In the genomic region with DNA sequence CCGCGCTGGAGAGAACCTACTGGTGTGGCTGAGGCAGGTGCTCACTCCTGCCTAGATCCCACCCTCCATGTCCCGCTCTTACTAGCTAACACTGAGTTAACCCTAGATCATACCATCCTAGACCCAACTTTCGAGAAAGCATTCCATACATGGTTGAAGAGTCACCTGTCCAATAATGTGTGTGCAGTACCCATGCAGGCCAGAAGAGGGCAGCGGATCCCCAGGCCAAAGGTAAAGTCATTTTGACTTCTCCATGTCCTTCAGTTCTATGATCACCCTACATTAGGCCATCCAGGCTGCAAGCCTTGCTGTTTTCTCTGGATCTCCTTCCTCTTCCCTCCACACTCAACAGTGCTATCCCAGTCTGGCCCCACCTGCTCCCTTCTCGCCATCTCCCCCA, we compare ENCODE assay signal across 9 mouse cellular contexts. TPM values are rescaled to one million over a fixed set of nuclear protein-coding genes. Genes with fewer than 3 reads are reported as not detected.
DNase-seq lines count a peak whose midpoint lies in the region; ATAC-seq and TF ChIP-seq lines count a peak whose summit lies in the region.
"Had no signal": no experiment of that assay in that cellular context is flagged by ENCODE, and none has a peak within 500 bp of the region (broad histone marks: within the 10 kb centered on the region; RNA-seq: fewer than 3 reads in every experiment).

No protein-coding gene starts in this region.

- 47% methylated on average over 6 of the region's 6 CpGs for WGBS in heart, embryonic 10.5 days
- WGBS in stomach, postnatal 0 days = 44% methylated on average over 6 of the region's 6 CpGs

- no peak overlapping the region for H3K27ac ChIP-seq in heart, embryonic 10.5 days
- no peak overlapping the region for H3K27ac ChIP-seq in layer of hippocampus, adult 2 months
- H3K27ac ChIP-seq in stomach, postnatal 0 days (replicated peaks) = no peak overlapping the region
- H3K27ac ChIP-seq: limb, embryonic 15.5 days had no signal

- peak; percentile 84 for TF ChIP-seq CTCF in G1E (IDR thresholded peaks at IDR 0.05; ENCODE audit: low read depth, low read length)
- peak; percentile 87 for TF ChIP-seq CTCF in layer of hippocampus, adult 2 months (conservative IDR thresholded peaks at IDR 0.05)
- peak; percentile 94 for TF ChIP-seq CTCF in stomach, postnatal 0 days (IDR thresholded peaks at IDR 0.05; ENCODE audit: low read depth)

- H3K36me3 ChIP-seq in G1E (replicated peaks) = no peaks in the 10 kb centered on the region
- H3K36me3 ChIP-seq in heart, embryonic 10.5 days = no peaks in the 10 kb centered on the region
- H3K36me3 ChIP-seq in stomach, postnatal 0 days (ENCODE audit: control insufficient read depth, insufficient read depth, low read length) = no peaks in the 10 kb centered on the region
- H3K36me3 ChIP-seq: limb, embryonic 15.5 days had no signal

- H3K9me3 ChIP-seq in G1E (replicated peaks) = 0 out of 2 replicates have a peak, but pooled peaks cover 3% of the 10 kb centered on the region
- H3K9me3 ChIP-seq in heart, embryonic 10.5 days = 0 out of 2 replicates have a peak, but pooled peaks cover 3% of the 10 kb centered on the region
- no peaks in the 10 kb centered on the region for H3K9me3 ChIP-seq in stomach, postnatal 0 days (ENCODE audit: control insufficient read depth, low read length)
- H3K9me3 ChIP-seq: limb, embryonic 15.5 days had no signal

- H3K4me1 ChIP-seq in G1E (ENCODE audit: insufficient read depth, low read depth, low read length) = no peaks in the 10 kb centered on the region
- peaks cover 24% of the 10 kb centered on the region for H3K4me1 ChIP-seq in heart, embryonic 10.5 days
- no peaks in the 10 kb centered on the region for H3K4me1 ChIP-seq in stomach, postnatal 0 days (replicated peaks; ENCODE audit: control insufficient read depth, insufficient read depth)

- no peak overlapping the region for H3K4me2 ChIP-seq in stomach, postnatal 0 days (replicated peaks; ENCODE audit: low read depth)
- H3K4me2 ChIP-seq: limb, embryonic 15.5 days had no signal

- H3K27me3 ChIP-seq in G1E (ENCODE audit: insufficient read depth, low read length) = no peaks in the 10 kb centered on the region
- peaks cover 12% of the 10 kb centered on the region; the same call in 1 of the 2 replicates for H3K27me3 ChIP-seq in heart, embryonic 10.5 days (ENCODE audit: insufficient read depth, poor library complexity, severe bottlenecking)
- no peaks in the 10 kb centered on the region for H3K27me3 ChIP-seq in stomach, postnatal 0 days (ENCODE audit: control insufficient read depth, insufficient read depth, low read length)
- H3K27me3 ChIP-seq: limb, embryonic 15.5 days had no signal

- H3K9ac ChIP-seq in stomach, postnatal 0 days (ENCODE audit: low read length) = no peak overlapping the region
- H3K9ac ChIP-seq: limb, embryonic 15.5 days had no signal

- no peak for TF ChIP-seq EP300 in stomach, postnatal 0 days (optimal IDR thresholded peaks at IDR 0.05)

- peak; percentile 47 to 83 for DNase-seq in heart, adult 18-20 months
- DNase-seq in heart, adult 11 months = no peak
- DNase-seq in G1E (ENCODE audit: low spot score) = peak; percentile 27
- DNase-seq in cerebellum, adult 8-10 months = peak; percentile 28
- peak; percentile 91 for DNase-seq in heart, embryonic 10.5 days (ENCODE audit: low spot score)
- peak in 1 of 2 experiments; percentile 67 for DNase-seq in layer of hippocampus, adult 2 months (ENCODE audit: low spot score in 2 of 2)
- peak; percentile 73 for DNase-seq in stomach, postnatal 0 days (ENCODE audit: low spot score)

- no peak overlapping the region for H3K4me3 ChIP-seq in G1E (ENCODE audit: low read depth, low read length)
- no peak overlapping the region for H3K4me3 ChIP-seq in heart, embryonic 10.5 days
- H3K4me3 ChIP-seq in layer of hippocampus, adult 2 months = no peak overlapping the region
- H3K4me3 ChIP-seq in stomach, postnatal 0 days (ENCODE audit: low read depth, low read length) = no peak overlapping the region
- H3K4me3 ChIP-seq: limb, embryonic 15.5 days had no signal

- ATAC-seq in G1E (ENCODE audit: extremely low read depth, insufficient number of reproducible peaks, low FRiP score, poor library complexity, severe bottlenecking) = no peak; the same call in 1 of the 2 replicates
- ATAC-seq in megakaryocyte progenitor cell, adult 5-6 weeks (replicated peaks; ENCODE audit: poor library complexity) = peak; percentile 58
- ATAC-seq in stomach, postnatal 0 days (ENCODE audit: low FRiP score, low TSS enrichment) = 0 out of 2 replicates have a peak, but pooled peaks have one; percentile 15

RNA-seq across cellular contexts. Expression of a gene that starts 14.9 kb away (rescaled TPM):
- total RNA-seq in heart, adult 18-20 months (2021) = 1 to 10 TPM in 1 of 2 experiments, under 1 TPM in 1; 0.51 to 1.5 TPM
- total RNA-seq in G1E (2014; fragmentation: Nextera tagmentation) (not detected in 2 replicates), G1E (2017) (not detected in 2 replicates)
- polyA plus RNA-seq in G1E (2012) = 0.02 TPM in 1 of 2 replicates, not detected in the other
- 1.9 and 2.9 TPM in 2 replicates for polyA plus RNA-seq in heart, embryonic 10.5 days (2016; fragmentation: Nextera tagmentation; extraction: Ambion mirVana)
- not detected for total RNA-seq in layer of hippocampus, adult 2 months (2021)
- 4.6 and 4.9 TPM in 2 replicates for total RNA-seq in megakaryocyte progenitor cell, adult 5-6 weeks (2015)
- 6.9 and 9.3 TPM in 2 replicates for total RNA-seq in megakaryocyte progenitor cell, adult 5-6 weeks (2017)
- polyA plus RNA-seq in stomach, postnatal 0 days (2015; fragmentation: Nextera tagmentation; extraction: Ambion mirVana) = 0.23 and 0.27 TPM in 2 replicates

RNA-seq across cellular contexts. Expression of a gene that starts 21.5 kb away (rescaled TPM):
- under 1 TPM in 1 of 2 experiments, not detected in 1; 0.15 TPM for total RNA-seq in heart, adult 18-20 months (2021)
- total RNA-seq in G1E (2014; fragmentation: Nextera tagmentation) (0.92 and 1.1 TPM in 2 replicates), G1E (2017) (17.6 and 19.1 TPM in 2 replicates)
- polyA plus RNA-seq in G1E (2012) = 1.8 TPM in 2 replicates
- 0.87 and 0.96 TPM in 2 replicates for polyA plus RNA-seq in heart, embryonic 10.5 days (2016; fragmentation: Nextera tagmentation; extraction: Ambion mirVana)
- not detected for total RNA-seq in layer of hippocampus, adult 2 months (2021)
- not detected in 2 replicates for total RNA-seq in megakaryocyte progenitor cell, adult 5-6 weeks (2015)
- total RNA-seq in megakaryocyte progenitor cell, adult 5-6 weeks (2017) = 0.07 and 0.46 TPM in 2 replicates
- 0.02 TPM in 1 of 2 replicates, not detected in the other for polyA plus RNA-seq in stomach, postnatal 0 days (2015; fragmentation: Nextera tagmentation; extraction: Ambion mirVana)

RNA-seq across cellular contexts. Expression of a gene that starts 46.5 kb away (rescaled TPM):
- total RNA-seq in heart, adult 18-20 months (2021) = not detected
- not detected in 2 replicates for total RNA-seq in G1E (2014; fragmentation: Nextera tagmentation)
- total RNA-seq in G1E (2017) = not detected in 2 replicates
- not detected in 2 replicates for polyA plus RNA-seq in G1E (2012)
- not detected in 2 replicates for polyA plus RNA-seq in heart, embryonic 10.5 days (2016; fragmentation: Nextera tagmentation; extraction: Ambion mirVana)
- not detected for total RNA-seq in layer of hippocampus, adult 2 months (2021)
- total RNA-seq in megakaryocyte progenitor cell, adult 5-6 weeks (2015) = not detected in 2 replicates
- total RNA-seq in megakaryocyte progenitor cell, adult 5-6 weeks (2017) = not detected in 2 replicates
- not detected in 2 replicates for polyA plus RNA-seq in stomach, postnatal 0 days (2015; fragmentation: Nextera tagmentation; extraction: Ambion mirVana)
- polyA plus RNA-seq: limb, embryonic 15.5 days had no signal

RNA-seq across cellular contexts. Expression of a gene that starts 56.6 kb away (rescaled TPM):
- total RNA-seq in heart, adult 18-20 months (2021) = under 1 TPM in 1 of 2 experiments, not detected in 1; 0.23 TPM
- not detected in 2 replicates for total RNA-seq in G1E (2014; fragmentation: Nextera tagmentation)
- 0.12 and 0.16 TPM in 2 replicates for total RNA-seq in G1E (2017)
- polyA plus RNA-seq in G1E (2012) = 0.03 TPM in 2 replicates
- 0.16 TPM in 2 replicates for polyA plus RNA-seq in heart, embryonic 10.5 days (2016; fragmentation: Nextera tagmentation; extraction: Ambion mirVana)
- not detected for total RNA-seq in layer of hippocampus, adult 2 months (2021)
- total RNA-seq in megakaryocyte progenitor cell, adult 5-6 weeks (2015) = 0.05 TPM in 2 replicates
- total RNA-seq in megakaryocyte progenitor cell, adult 5-6 weeks (2017) = not detected in 2 replicates
- 1.3 and 2.1 TPM in 2 replicates for polyA plus RNA-seq in stomach, postnatal 0 days (2015; fragmentation: Nextera tagmentation; extraction: Ambion mirVana)
